Mouse (Mus musculus): Measurements from ENCODE around the gene Map2k5. TPM values are rescaled to one million over a fixed set of nuclear protein-coding genes. Genes with fewer than 3 reads are reported as not detected.

Gene Map2k5
- polyA plus RNA-seq (2014; fragmentation: Nextera tagmentation; extraction: Ambion mirVana), result 31.6 and 33.4 TPM in 2 replicates

GRCm38 (mm10) chr9:63377270-63378142 is at the start of gene Map2k5:
TSS of gene Map2k5 (minus strand) at chr9:63377902.
- H3K27me3 ChIP-seq (ENCODE audit: control insufficient read depth, insufficient read depth, low read length), result no peaks in the 10 kb centered on the region
- WGBS, result 2% methylated on average over 58 of the region's 58 CpGs
- H3K4me2 ChIP-seq (replicated peaks; ENCODE audit: low read depth, low read length), result peak within 1 kb of the TSS; percentile 92
- H3K27ac ChIP-seq (ENCODE audit: low read length), result peak within 1 kb of the TSS; percentile 66; the same call in 1 of the 2 replicates
- peak; percentile 95 for ATAC-seq (ENCODE audit: insufficient number of reproducible peaks, insufficient read depth, low FRiP score, low read depth)
- H3K4me3 ChIP-seq (ENCODE audit: low read depth, low read length), result peak within 1 kb of the TSS; percentile 83
- peaks cover 14% of the 10 kb centered on the region; the same call in 1 of the 2 replicates for H3K4me1 ChIP-seq (ENCODE audit: control insufficient read depth, insufficient read depth, low read length)
- no peaks in the 10 kb centered on the region for H3K9me3 ChIP-seq (ENCODE audit: control insufficient read depth, low read depth, low read length)
- H3K9ac ChIP-seq (replicated peaks; ENCODE audit: low read depth, low read length), result peak within 1 kb of the TSS; percentile 56
- peaks cover 6% of the 10 kb centered on the region; the same call in 1 of the 2 replicates for H3K36me3 ChIP-seq (ENCODE audit: control insufficient read depth, insufficient read depth, low read length)

GRCm38 (mm10) chr9:63421096-63421736 is 43.5 kb upstream of the Map2k5 start:
- no peak overlapping the region for H3K4me3 ChIP-seq (ENCODE audit: low read depth, low read length)
- no peak for ATAC-seq (ENCODE audit: insufficient number of reproducible peaks, insufficient read depth, low FRiP score, low read depth)
- H3K4me2 ChIP-seq (replicated peaks; ENCODE audit: low read depth, low read length), result no peak overlapping the region
- H3K36me3 ChIP-seq (ENCODE audit: control insufficient read depth, insufficient read depth, low read length), result no peaks in the 10 kb centered on the region
- WGBS, result 47% methylated on average over 9 of the region's 9 CpGs
- no peak overlapping the region for H3K9ac ChIP-seq (replicated peaks; ENCODE audit: low read depth, low read length)
- H3K9me3 ChIP-seq (ENCODE audit: control insufficient read depth, low read depth, low read length), result no peaks in the 10 kb centered on the region
- no peaks in the 10 kb centered on the region for H3K4me1 ChIP-seq (ENCODE audit: control insufficient read depth, insufficient read depth, low read length)
- no peaks in the 10 kb centered on the region for H3K27me3 ChIP-seq (ENCODE audit: control insufficient read depth, insufficient read depth, low read length)
- no peak overlapping the region for H3K27ac ChIP-seq (ENCODE audit: low read length)

GRCm38 (mm10) chr9:63420396-63420795 is 42.7 kb upstream of the Map2k5 start:
- Histone ChIP-seq H3K4me3 (ENCODE audit: low read depth, low read length) (no peak overlapping the region), H3K36me3 (ENCODE audit: control insufficient read depth, insufficient read depth, low read length) (no peaks in the 10 kb centered on the region), H3K27ac (ENCODE audit: low read length) (no peak overlapping the region), H3K27me3 (ENCODE audit: control insufficient read depth, insufficient read depth, low read length) (no peaks in the 10 kb centered on the region), H3K9me3 (ENCODE audit: control insufficient read depth, low read depth, low read length) (no peaks in the 10 kb centered on the region), H3K4me2 (replicated peaks; ENCODE audit: low read depth, low read length) (no peak overlapping the region), H3K4me1 (ENCODE audit: control insufficient read depth, insufficient read depth, low read length) (no peaks in the 10 kb centered on the region), H3K9ac (replicated peaks; ENCODE audit: low read depth, low read length) (no peak overlapping the region)
- WGBS, result 50% methylated on average over 6 of the region's 6 CpGs
- ATAC-seq (ENCODE audit: insufficient number of reproducible peaks, insufficient read depth, low FRiP score, low read depth), result no peak

GRCm38 (mm10) chr9:63400176-63400575 is 22.5 kb upstream of the Map2k5 start:
- Histone ChIP-seq H3K9me3 (ENCODE audit: control insufficient read depth, low read depth, low read length) (no peaks in the 10 kb centered on the region), H3K9ac (replicated peaks; ENCODE audit: low read depth, low read length) (no peak overlapping the region), H3K4me1 (ENCODE audit: control insufficient read depth, insufficient read depth, low read length) (no peaks in the 10 kb centered on the region), H3K4me2 (replicated peaks; ENCODE audit: low read depth, low read length) (no peak overlapping the region), H3K36me3 (ENCODE audit: control insufficient read depth, insufficient read depth, low read length) (no peaks in the 10 kb centered on the region), H3K4me3 (ENCODE audit: low read depth, low read length) (no peak overlapping the region), H3K27ac (ENCODE audit: low read length) (no peak overlapping the region), H3K27me3 (ENCODE audit: control insufficient read depth, insufficient read depth, low read length) (no peaks in the 10 kb centered on the region)
- ATAC-seq (ENCODE audit: insufficient number of reproducible peaks, insufficient read depth, low FRiP score, low read depth), result no peak
- WGBS, result 81% methylated on average over 1 of the region's 1 CpGs

GRCm38 (mm10) chr9:63399463-63399815 is 21.7 kb upstream of the Map2k5 start:
- WGBS, result 1% methylated on average over 8 of the region's 8 CpGs
- Histone ChIP-seq H3K9ac (replicated peaks; ENCODE audit: low read depth, low read length) (peak overlapping the region; percentile 87; the same call in 1 of the 2 replicates), H3K4me3 (ENCODE audit: low read depth, low read length) (peak overlapping the region; percentile 91), H3K9me3 (ENCODE audit: control insufficient read depth, low read depth, low read length) (no peaks in the 10 kb centered on the region), H3K4me1 (ENCODE audit: control insufficient read depth, insufficient read depth, low read length) (no peaks in the 10 kb centered on the region), H3K27me3 (ENCODE audit: control insufficient read depth, insufficient read depth, low read length) (no peaks in the 10 kb centered on the region), H3K4me2 (replicated peaks; ENCODE audit: low read depth, low read length) (peak overlapping the region; percentile 91), H3K36me3 (ENCODE audit: control insufficient read depth, insufficient read depth, low read length) (no peaks in the 10 kb centered on the region), H3K27ac (ENCODE audit: low read length) (no peak overlapping the region)
- ATAC-seq (ENCODE audit: insufficient number of reproducible peaks, insufficient read depth, low FRiP score, low read depth), result peak; percentile 71; the same call in 1 of the 2 replicates

GRCm38 (mm10) chr9:63398611-63399462 is 21.1 kb upstream of the Map2k5 start, which contains the start of gene 2300009A05Rik:
TSS of gene 2300009A05Rik (minus strand) at chr9:63399246.
- peak; percentile 99 for ATAC-seq (ENCODE audit: insufficient number of reproducible peaks, insufficient read depth, low FRiP score, low read depth)
- peak within 1 kb of the TSS; percentile 91 for H3K4me2 ChIP-seq (replicated peaks; ENCODE audit: low read depth, low read length)
- H3K27me3 ChIP-seq (ENCODE audit: control insufficient read depth, insufficient read depth, low read length), result no peaks in the 10 kb centered on the region
- no peaks in the 10 kb centered on the region for H3K4me1 ChIP-seq (ENCODE audit: control insufficient read depth, insufficient read depth, low read length)
- under 1% methylated on average over 59 of the region's 74 CpGs for WGBS
- H3K27ac ChIP-seq (ENCODE audit: low read length), result peak within 1 kb of the TSS; percentile 80
- peak within 1 kb of the TSS; percentile 91 for H3K4me3 ChIP-seq (ENCODE audit: low read depth, low read length)
- H3K9ac ChIP-seq (replicated peaks; ENCODE audit: low read depth, low read length), result peak within 1 kb of the TSS; percentile 87
- H3K36me3 ChIP-seq (ENCODE audit: control insufficient read depth, insufficient read depth, low read length), result no peaks in the 10 kb centered on the region
- no peaks in the 10 kb centered on the region for H3K9me3 ChIP-seq (ENCODE audit: control insufficient read depth, low read depth, low read length)

GRCm38 (mm10) chr9:63395612-63396011 is 17.9 kb upstream of the Map2k5 start:
- H3K36me3 ChIP-seq (ENCODE audit: control insufficient read depth, insufficient read depth, low read length), result peaks cover 3% of the 10 kb centered on the region; the same call in 1 of the 2 replicates
- no peak overlapping the region for H3K27ac ChIP-seq (ENCODE audit: low read length)
- H3K4me3 ChIP-seq (ENCODE audit: low read depth, low read length), result no peak overlapping the region
- ATAC-seq (ENCODE audit: insufficient number of reproducible peaks, insufficient read depth, low FRiP score, low read depth), result no peak
- no peaks in the 10 kb centered on the region for H3K27me3 ChIP-seq (ENCODE audit: control insufficient read depth, insufficient read depth, low read length)
- H3K9ac ChIP-seq (replicated peaks; ENCODE audit: low read depth, low read length), result no peak overlapping the region
- no peak overlapping the region for H3K4me2 ChIP-seq (replicated peaks; ENCODE audit: low read depth, low read length)
- no peaks in the 10 kb centered on the region for H3K9me3 ChIP-seq (ENCODE audit: control insufficient read depth, low read depth, low read length)
- 85% methylated on average over 7 of the region's 7 CpGs for WGBS
- H3K4me1 ChIP-seq (ENCODE audit: control insufficient read depth, insufficient read depth, low read length), result no peaks in the 10 kb centered on the region

GRCm38 (mm10) chr9:63391307-63391706 is 13.6 kb upstream of the Map2k5 start:
- no peak overlapping the region for H3K4me3 ChIP-seq (ENCODE audit: low read depth, low read length)
- no peaks in the 10 kb centered on the region for H3K4me1 ChIP-seq (ENCODE audit: control insufficient read depth, insufficient read depth, low read length)
- H3K9ac ChIP-seq (replicated peaks; ENCODE audit: low read depth, low read length), result no peak overlapping the region
- H3K27ac ChIP-seq (ENCODE audit: low read length), result no peak overlapping the region
- no peaks in the 10 kb centered on the region for H3K9me3 ChIP-seq (ENCODE audit: control insufficient read depth, low read depth, low read length)
- no peak overlapping the region for H3K4me2 ChIP-seq (replicated peaks; ENCODE audit: low read depth, low read length)
- no peak for ATAC-seq (ENCODE audit: insufficient number of reproducible peaks, insufficient read depth, low FRiP score, low read depth)
- WGBS, result 70% methylated on average over 2 of the region's 2 CpGs
- no peaks in the 10 kb centered on the region for H3K27me3 ChIP-seq (ENCODE audit: control insufficient read depth, insufficient read depth, low read length)
- peaks cover 3% of the 10 kb centered on the region; the same call in 1 of the 2 replicates for H3K36me3 ChIP-seq (ENCODE audit: control insufficient read depth, insufficient read depth, low read length)
